15 mouse cellular contexts compared by ENCODE assay signal in the genomic region with DNA sequence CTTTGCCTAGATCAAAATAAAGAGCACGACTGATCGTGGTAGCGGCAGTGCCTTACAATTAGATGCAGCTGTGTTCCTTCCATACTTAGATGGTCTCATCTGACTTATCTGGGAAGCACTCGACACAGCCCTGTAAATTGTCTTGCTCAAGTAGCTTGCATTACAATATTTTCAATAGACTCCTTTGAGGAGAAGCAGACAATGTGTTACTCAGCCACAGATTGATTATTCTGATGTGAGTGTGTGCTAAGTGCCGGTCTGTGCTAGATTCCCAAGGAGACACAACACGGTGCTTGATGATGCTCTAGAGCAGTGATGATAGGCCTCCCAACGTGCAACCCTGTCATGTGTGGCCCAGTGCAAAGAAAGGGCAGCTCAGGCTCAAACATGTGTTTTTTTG.
"Had no signal": no experiment of that assay in that cellular context is flagged by ENCODE, and none has a peak within 500 bp of the region (broad histone marks: within the 10 kb centered on the region; RNA-seq: fewer than 3 reads in every experiment).

No protein-coding gene starts in this region.

- H3K9ac ChIP-seq: limb, embryonic 13.5 days; liver, embryonic 14.5 days; neural tube, embryonic 15.5 days had no signal

- DNase-seq: kidney, adult 8-10 months; kidney, postnatal 36 days; layer of hippocampus, postnatal 36 days; left cerebral cortex, postnatal 4 days; lung, adult 18-20 months; midbrain, embryonic 14.5 days; right cerebral cortex, postnatal 4 days; spleen, adult 18-20 months; thymus, adult 2 months; thymus, postnatal 25 days had no signal

- H3K4me3 ChIP-seq: limb, embryonic 13.5 days; midbrain, embryonic 10.5 days; myocyte; neural tube, embryonic 15.5 days had no signal

- H3K27me3 ChIP-seq: limb, embryonic 13.5 days; neural tube, embryonic 15.5 days had no signal

- H3K9me3 ChIP-seq: neural tube, embryonic 15.5 days had no signal

- H3K4me2 ChIP-seq: limb, embryonic 13.5 days; neural tube, embryonic 15.5 days had no signal

- H3K27ac ChIP-seq: limb, embryonic 13.5 days; liver, embryonic 14.5 days; midbrain, embryonic 10.5 days; neural tube, embryonic 15.5 days had no signal
